Mouse (Mus musculus) ES-Bruce4 (cell line): ENCODE data around the gene Hmgn2. TPM values are rescaled to one million over a fixed set of nuclear protein-coding genes. Genes with fewer than 3 reads are reported as not detected.

Source experiments
- H3K27ac ChIP-seq: 2 replicates; pipeline ENCODE4 v1.5.1; 2012; ENCODE audit warnings: low read length, inconsistent platforms; ENCODE audit not compliant: insufficient read depth
- H3K27me3 ChIP-seq: 2 replicates; pipeline ENCODE4 v1.6.1; 2012; ENCODE audit warnings: mild to moderate bottlenecking, low read length, inconsistent platforms; ENCODE audit not compliant: control insufficient read depth, poor library complexity, insufficient read depth, severe bottlenecking
- H3K36me3 ChIP-seq: 2 replicates; pipeline ENCODE4 v1.6.1; 2012; ENCODE audit warnings: inconsistent platforms, mild to moderate bottlenecking, low read length, moderate library complexity; ENCODE audit not compliant: control insufficient read depth, poor library complexity, insufficient read depth, severe bottlenecking
- H3K4me1 ChIP-seq: one replicate; pipeline ENCODE4 v1.8.1; 2011; ENCODE audit warnings: low read length; ENCODE audit not compliant: control insufficient read depth, insufficient read depth
- H3K4me3 ChIP-seq: 2 replicates; pipeline ENCODE4 v1.5.1; 2011; ENCODE audit warnings: low read depth, mild to moderate bottlenecking, low read length
- H3K9ac ChIP-seq: 2 replicates; pipeline ENCODE4 v1.6.1; 2012; ENCODE audit warnings: low read depth, mild to moderate bottlenecking, inconsistent platforms; ENCODE audit not compliant: poor library complexity, severe bottlenecking
- H3K9me3 ChIP-seq: replicated peaks from 2 replicates; pipeline ENCODE4 v1.6.1; 2012; ENCODE audit warnings: mild to moderate bottlenecking, low read length, inconsistent platforms; ENCODE audit not compliant: control insufficient read depth, poor library complexity, insufficient read depth, severe bottlenecking
- CTCF ChIP-seq: IDR thresholded peaks from one replicate; pipeline ENCODE4 v1.8.1; 2011; ENCODE audit warnings: low read depth, low read length
- EP300 ChIP-seq: IDR thresholded peaks from 2 replicates; pipeline ENCODE4 v1.6.1; 2011; ENCODE audit warnings: low read depth, low read length; ENCODE audit not compliant: insufficient read depth
- POLR2A ChIP-seq: IDR thresholded peaks from one replicate; pipeline ENCODE4 v1.8.1; 2011; ENCODE audit warnings: low read length; ENCODE audit not compliant: insufficient read depth
- polyA plus RNA-seq: library from polyadenylated mRNA; stranded (reverse); fragments of >200 nt; gene quantifications from 2 replicates; pipeline ENCODE4 v1.2.4, GENCODE M21; 2011; ENCODE audit warnings: low read depth; ENCODE audit not compliant: missing spikeins, insufficient read depth, insufficient read length

The Hmgn2 gene
- polyA plus RNA-seq, 1 experiment: 257 TPM

GRCm38 (mm10) chr4:133956358-133956757 is 12.1 kb downstream of the Hmgn2 start:
- Histone ChIP-seq H3K9me3 (peaks cover 6% of the 10 kb centered on the region), H3K27me3 (no peaks in the 10 kb centered on the region), H3K4me1 (peaks cover 6% of the 10 kb centered on the region), H3K27ac (peak overlapping the region; percentile 66), H3K36me3 (peaks cover 11% of the 10 kb centered on the region), H3K9ac (peak overlapping the region; percentile 87), H3K4me3 (peak overlapping the region; percentile 95)
- TF ChIP-seq POLR2A (peak; percentile 86), CTCF (no peak), EP300 (peak; percentile 67; the same call in 1 of the 2 replicates)

- H3K4me1 ChIP-seq: no peaks in the 10 kb centered on the region
Observed at GRCm38 (mm10) chr4:133946736-133947135, 21.7 kb downstream of the Hmgn2 start.

GRCm38 (mm10) chr4:133943791-133944190 is 24.7 kb downstream of the Hmgn2 start:
- TF ChIP-seq POLR2A: no peak
- TF ChIP-seq EP300: no peak
- TF ChIP-seq CTCF: no peak
- Histone ChIP-seq H3K27ac (no peak overlapping the region), H3K9me3 (peaks cover 3% of the 10 kb centered on the region; the same call in 1 of the 2 replicates), H3K27me3 (no peaks in the 10 kb centered on the region), H3K36me3 (no peaks in the 10 kb centered on the region), H3K9ac (no peak overlapping the region), H3K4me1 (no peaks in the 10 kb centered on the region), H3K4me3 (no peak overlapping the region)

More at GRCm38 (mm10) chr4:133946736-133947135, 21.7 kb downstream of the Hmgn2 start:
- Histone ChIP-seq H3K9me3 (peaks cover 3% of the 10 kb centered on the region; the same call in 1 of the 2 replicates), H3K27me3 (no peaks in the 10 kb centered on the region), H3K36me3 (no peaks in the 10 kb centered on the region), H3K27ac (no peak overlapping the region), H3K9ac (no peak overlapping the region), H3K4me3 (no peak overlapping the region)
- no peak for TF ChIP-seq EP300
- TF ChIP-seq POLR2A: no peak
- TF ChIP-seq CTCF: no peak

- no peak overlapping the region for H3K27ac ChIP-seq
- TF ChIP-seq POLR2A: no peak
- no peak for TF ChIP-seq CTCF
- no peak for TF ChIP-seq EP300
- peaks cover 3% of the 10 kb centered on the region; the same call in 1 of the 2 replicates for H3K9me3 ChIP-seq
- H3K27me3 ChIP-seq: no peaks in the 10 kb centered on the region
- H3K4me3 ChIP-seq: no peak overlapping the region
- H3K4me1 ChIP-seq: no peaks in the 10 kb centered on the region
- H3K36me3 ChIP-seq: no peaks in the 10 kb centered on the region
- no peak overlapping the region for H3K9ac ChIP-seq
Observed at GRCm38 (mm10) chr4:133942679-133943078, 25.8 kb downstream of the Hmgn2 start.

DNA sequence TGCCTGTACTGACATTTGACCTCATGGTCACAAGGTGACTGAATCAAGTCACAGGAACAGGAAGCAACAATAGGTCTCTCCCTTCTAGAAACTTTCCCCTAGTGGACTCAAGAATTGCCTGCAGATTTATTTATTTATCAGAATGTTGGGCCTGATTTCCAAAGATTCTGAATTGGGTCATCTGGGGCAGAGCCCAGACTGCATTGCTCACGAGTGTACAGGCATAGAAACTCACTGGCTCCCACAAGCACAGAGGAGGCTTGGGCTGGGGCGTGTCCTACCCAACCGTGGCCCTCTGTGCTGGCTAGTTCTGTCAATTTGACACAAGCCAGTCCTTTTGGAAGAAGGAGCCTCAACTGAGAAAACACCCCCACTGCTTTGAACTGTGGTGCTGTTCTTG is 26.9 kb downstream of the Hmgn2 start:
- Histone ChIP-seq H3K4me1 (no peaks in the 10 kb centered on the region), H3K36me3 (no peaks in the 10 kb centered on the region), H3K9ac (no peak overlapping the region), H3K4me3 (no peak overlapping the region), H3K27ac (no peak overlapping the region), H3K9me3 (peaks cover 3% of the 10 kb centered on the region; the same call in 1 of the 2 replicates), H3K27me3 (no peaks in the 10 kb centered on the region)
- TF ChIP-seq CTCF (no peak), POLR2A (no peak), EP300 (no peak)

DNA sequence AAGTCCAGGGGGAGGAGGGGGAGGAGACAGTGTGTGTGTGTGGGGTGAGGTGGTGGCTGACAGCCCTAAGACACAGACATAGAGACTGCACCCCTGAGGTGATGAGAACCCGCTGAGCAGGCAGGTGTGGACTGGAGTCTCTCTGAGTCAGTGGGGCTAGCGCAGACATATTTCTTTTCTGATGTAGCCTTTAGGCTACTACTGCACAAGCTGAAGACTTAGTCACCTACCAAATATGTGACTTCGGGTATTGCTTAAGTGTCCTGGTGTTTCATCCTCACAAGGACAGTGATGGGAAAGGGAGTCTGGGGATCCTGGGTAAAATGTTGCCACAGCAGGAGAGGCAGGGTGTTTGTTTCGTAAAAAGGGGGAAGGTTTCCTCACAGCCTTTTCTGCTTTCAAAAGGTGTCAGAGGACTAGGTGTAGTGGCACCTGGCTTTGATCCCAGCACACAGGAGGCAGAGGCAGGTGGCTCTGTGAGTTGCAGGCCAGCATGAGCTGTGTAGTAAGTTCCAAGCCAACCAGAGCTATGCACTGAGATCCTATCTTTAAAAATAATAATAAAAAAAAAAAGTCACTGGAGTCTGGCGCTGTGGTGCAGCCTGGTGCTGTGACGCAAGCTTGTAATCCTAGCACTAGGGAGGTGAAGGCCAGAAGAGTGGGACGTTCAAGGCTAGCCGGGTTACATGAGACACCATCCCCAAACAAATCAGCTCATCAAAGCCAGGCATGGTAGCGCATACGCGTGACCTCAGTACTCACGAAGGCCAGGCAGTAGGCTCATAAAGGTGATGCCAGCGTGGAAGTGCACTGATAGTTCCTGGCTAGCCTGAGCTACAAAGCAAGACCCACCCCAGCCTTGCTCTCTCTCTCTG is 27.8 kb downstream of the Hmgn2 start:
- H3K9ac ChIP-seq: no peak overlapping the region
- H3K4me3 ChIP-seq: no peak overlapping the region
- no peaks in the 10 kb centered on the region for H3K4me1 ChIP-seq
- TF ChIP-seq EP300 (no peak), POLR2A (no peak), CTCF (no peak)
- H3K36me3 ChIP-seq: no peaks in the 10 kb centered on the region
- no peaks in the 10 kb centered on the region for H3K27me3 ChIP-seq
- no peak overlapping the region for H3K27ac ChIP-seq
- no peaks in the 10 kb centered on the region for H3K9me3 ChIP-seq
